Mouse (Mus musculus) lung, adult 2 months (tissue): ENCODE data around the gene Itgae. TPM values are rescaled to one million over a fixed set of nuclear protein-coding genes. Genes with fewer than 3 reads are reported as not detected.
"Not testable (repeated sequence)": the region's sequence is repeated elsewhere in the genome, so short reads cannot be mapped to it uniquely, and the experiment has no call there.

ENCODE experiments used
- DNase-seq: peaks from one replicate; pipeline ENCODE4 v3.0.0; 2022
- H3K4me1 ChIP-seq: fragments of 200-500 bp; 2 replicates; pipeline ENCODE4 v1.6.1; 2011; ENCODE audit warnings: low read length; ENCODE audit not compliant: control insufficient read depth, insufficient read depth
- H3K4me3 ChIP-seq: fragments of 200-500 bp; replicated peaks from 2 replicates; pipeline ENCODE3; 2011; ENCODE audit warnings: low read depth, mild to moderate bottlenecking, control low read depth, low read length; ENCODE audit errors: extremely low read depth
- CTCF ChIP-seq: fragments of 200-500 bp; IDR thresholded peaks from 2 replicates; pipeline ENCODE4 v1.5.1; 2011; ENCODE audit warnings: mild to moderate bottlenecking, low read length, control low read depth; ENCODE audit not compliant: insufficient read depth
- POLR2A ChIP-seq: fragments of 200-500 bp; IDR thresholded peaks from 2 replicates; pipeline ENCODE4 v1.6.1; 2011; ENCODE audit warnings: low read depth, mild to moderate bottlenecking, control low read depth, low read length, borderline replicate concordance; ENCODE audit errors: extremely low read depth
- whole genome bisulfite sequencing: fragments of 180-500 bp; shearing (Covaris S2); methylation state at CpG from one replicate; pipeline ENCODE4 v1.1.7; 2018; 5-methylcytosine and 5-hydroxymethylcytosine counted together
- polyA plus RNA-seq: library from polyadenylated mRNA; depleted of rRNA; stranded (reverse); fragments of >200 nt; gene quantifications from 2 replicates; pipeline ENCODE4 v1.2.3, GENCODE M21; 2012

The Itgae gene
- polyA plus RNA-seq, 1 experiment = 3.8 TPM

GRCm38 (mm10) chr11:73092057-73092456 lies 1.7 kb downstream of the Itgae start:
- 61% methylated on average over 4 of the region's 4 CpGs for WGBS
- no peaks in the 10 kb centered on the region for H3K4me1 ChIP-seq
- TF ChIP-seq CTCF = no peak
- TF ChIP-seq POLR2A = no peak
- no peak overlapping the region for H3K4me3 ChIP-seq
- no peak for DNase-seq

DNA sequence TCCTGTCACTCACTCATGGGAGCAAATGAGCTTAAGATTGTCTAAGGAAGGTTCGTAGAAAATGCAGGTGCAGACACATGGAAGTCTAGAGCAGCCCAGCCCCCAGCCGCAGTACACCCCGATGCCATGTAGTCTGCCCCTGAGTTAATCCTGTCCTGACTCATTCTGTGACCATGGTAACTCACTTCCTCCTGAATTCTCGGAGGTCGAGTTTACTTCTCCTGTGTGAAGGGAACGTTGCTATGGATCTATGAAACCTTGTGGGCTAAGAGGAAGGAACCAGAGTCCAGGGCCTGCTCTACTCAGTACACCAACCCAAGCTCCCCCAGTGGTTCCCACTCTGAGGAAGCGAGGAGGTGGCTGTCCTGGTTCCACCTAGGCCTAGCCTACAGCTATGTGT lies 2.5 kb downstream of the Itgae start:
- no peak overlapping the region for H3K4me3 ChIP-seq
- WGBS = 54% methylated on average over 7 of the region's 7 CpGs
- H3K4me1 ChIP-seq = no peaks in the 10 kb centered on the region
- no peak for TF ChIP-seq CTCF
- TF ChIP-seq POLR2A = no peak
- no peak for DNase-seq

GRCm38 (mm10) chr11:73094231-73094995 lies 4.0 kb downstream of the Itgae start:
- 63% methylated on average over 11 of the region's 11 CpGs for WGBS
- no peak for TF ChIP-seq POLR2A
- no peak for TF ChIP-seq CTCF
- Histone ChIP-seq H3K4me3 (no peak overlapping the region), H3K4me1 (no peaks in the 10 kb centered on the region)
- no peak for DNase-seq

DNA sequence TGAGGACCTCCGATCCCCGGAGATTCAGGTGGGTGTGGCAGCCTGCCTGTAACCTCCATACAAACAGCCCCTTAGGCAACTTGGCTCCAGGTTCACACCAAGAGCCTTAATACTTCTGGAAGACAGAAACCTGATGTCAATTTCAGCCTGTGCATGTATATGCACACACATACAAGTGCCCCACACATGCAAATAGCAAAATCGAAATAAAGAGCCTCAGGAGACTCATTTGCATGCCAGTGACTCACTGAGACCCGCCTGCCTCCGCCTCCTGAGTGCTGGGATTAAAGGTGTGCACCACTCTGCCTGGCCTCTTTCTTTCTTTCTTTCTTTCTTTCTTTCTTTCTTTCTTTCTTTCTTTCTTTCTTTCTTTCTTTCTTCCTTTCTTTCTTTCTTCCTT lies 8.5 kb downstream of the Itgae start:
- no peak for DNase-seq
- 65% methylated on average over 5 of the region's 5 CpGs for WGBS
- Histone ChIP-seq H3K4me1 (no peaks in the 10 kb centered on the region), H3K4me3 (no peak overlapping the region)
- TF ChIP-seq CTCF (no peak), POLR2A (no peak)

DNA sequence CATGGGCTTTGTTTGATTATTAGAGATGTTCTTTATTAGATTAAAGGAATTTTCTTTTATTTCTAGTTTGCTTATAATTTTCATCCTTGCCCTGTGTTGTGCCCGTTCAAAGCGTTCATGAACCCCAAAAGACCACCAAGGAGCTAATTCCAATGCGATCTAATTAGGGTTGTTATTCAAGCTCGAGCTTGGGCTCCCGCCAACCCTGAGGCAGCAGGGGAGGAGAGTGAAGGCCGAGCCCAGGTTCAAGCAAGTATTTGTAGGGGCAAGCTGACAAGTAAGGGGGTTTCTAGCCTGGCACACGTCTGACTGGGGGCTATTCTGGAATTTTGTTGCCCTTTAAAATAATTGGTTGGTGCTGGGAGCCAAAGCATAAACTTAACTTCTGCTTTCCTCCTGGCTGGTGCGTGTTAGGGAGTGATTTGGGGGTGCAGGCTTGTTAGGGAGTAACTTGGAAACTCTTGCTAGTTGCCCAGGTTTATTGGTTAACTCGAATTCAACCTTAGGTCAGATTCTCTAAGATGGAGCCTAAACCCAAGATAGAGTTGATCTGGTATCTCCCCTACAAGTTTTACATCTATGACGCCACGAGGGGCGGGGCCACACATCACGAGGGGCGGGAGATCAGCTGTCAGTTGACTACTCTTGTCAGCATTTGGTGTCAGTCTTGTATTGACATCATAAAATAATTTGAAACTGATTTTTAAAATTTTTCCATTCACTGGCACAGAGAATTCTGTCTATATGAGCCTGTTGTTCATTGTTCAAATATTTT lies 9.8 kb downstream of the Itgae start:
- H3K4me3 ChIP-seq = no peak overlapping the region
- WGBS = 74% methylated on average over 14 of the region's 14 CpGs
- no peak for TF ChIP-seq CTCF
- TF ChIP-seq POLR2A = no peak
- no peaks in the 10 kb centered on the region for H3K4me1 ChIP-seq
- no peak for DNase-seq

- Histone ChIP-seq H3K4me1 (no peaks in the 10 kb centered on the region), H3K4me3 (no peak overlapping the region)
- no peak for DNase-seq
- TF ChIP-seq POLR2A = no peak
- no peak for TF ChIP-seq CTCF
- WGBS = 57% methylated on average over 4 of the region's 4 CpGs
Observed at GRCm38 (mm10) chr11:73101308-73101707, 10.9 kb downstream of the Itgae start.

DNA sequence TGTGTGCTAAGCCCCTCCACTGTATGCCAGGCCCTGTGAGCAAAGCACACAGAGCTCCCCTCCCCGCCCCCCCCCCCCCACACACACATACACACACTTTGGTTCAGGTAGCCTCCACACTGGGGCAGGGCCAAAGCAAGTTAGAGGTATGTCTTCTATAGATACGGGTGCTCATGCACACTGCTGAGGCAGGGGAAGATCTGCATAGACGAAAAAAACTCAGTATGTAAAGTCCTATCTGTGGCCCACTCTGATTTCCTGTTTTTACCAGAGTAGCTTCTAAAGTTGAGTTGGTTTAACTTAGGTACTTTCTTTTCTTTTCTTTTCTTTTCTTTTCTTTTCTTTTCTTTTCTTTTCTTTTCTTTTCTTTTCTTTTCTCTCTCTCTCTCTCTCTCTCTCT lies 14.9 kb downstream of the Itgae start:
- H3K4me1 ChIP-seq = no peaks in the 10 kb centered on the region
- TF ChIP-seq CTCF = no peak
- TF ChIP-seq POLR2A = no peak
- H3K4me3 ChIP-seq = no peak overlapping the region
- no peak for DNase-seq
- 46% methylated on average over 3 of the region's 3 CpGs for WGBS

GRCm38 (mm10) chr11:73107358-73107757 lies 17.0 kb downstream of the Itgae start:
- 45% methylated on average over 3 of the region's 3 CpGs for WGBS
- not testable (repeated sequence) for H3K4me1 ChIP-seq, H3K4me3 ChIP-seq, DNase-seq

- WGBS = 62% methylated on average over 5 of the region's 5 CpGs
- TF ChIP-seq POLR2A (no peak), CTCF (no peak)
- no peak overlapping the region for H3K4me3 ChIP-seq
- H3K4me1 ChIP-seq = no peaks in the 10 kb centered on the region
- DNase-seq = no peak
Observed at GRCm38 (mm10) chr11:73108195-73108897, 18.0 kb downstream of the Itgae start.
